Mouse (Mus musculus): ENCODE measurements around the gene Cers2. TPM values are rescaled to one million over a fixed set of nuclear protein-coding genes. Genes with fewer than 3 reads are reported as not detected.

Gene Cers2
- total and polyA plus RNA-seq, 3 experiments: 70.6 to 105 (median 89.8) TPM

GRCm38 (mm10) chr3:95277149-95277551 is 37.4 kb upstream of the Cers2 start:
- Histone ChIP-seq H3K4me3 (replicated peaks in 1 of 3; ENCODE audit: low read depth in 2 of 3, low read length in 2 of 3, poor library complexity in 1 of 3) (no peak overlapping the region), H3K9ac (ENCODE audit: insufficient read depth, low read depth) (no peak overlapping the region), H3K4me1 (ENCODE audit: control insufficient read depth in 1 of 2, insufficient read depth in 2 of 2) (peaks cover 0 to 32% of the 10 kb centered on the region in 2 experiments; a peak in 3 of 4 replicates), H3K4me2 (ENCODE audit: insufficient read depth, low read depth, poor library complexity, severe bottlenecking) (no peak overlapping the region), H3K9me3 (replicated peaks; ENCODE audit: low read length) (no peaks in the 10 kb centered on the region), H3K27me3 (replicated peaks) (no peaks in the 10 kb centered on the region), H3K27ac (ENCODE audit: insufficient read depth, low read depth) (no peak overlapping the region), H3K36me3 (replicated peaks in 1 of 2; ENCODE audit: control insufficient read depth in 1 of 2, insufficient read depth in 1 of 2, low read length in 1 of 2) (peaks cover 0 to 12% of the 10 kb centered on the region in 2 experiments), H3K79me2 (replicated peaks; ENCODE audit: control insufficient read depth, extremely low read depth, insufficient read depth, poor library complexity, severe bottlenecking) (0 out of 2 replicates have a peak, but pooled peaks cover 2% of the 10 kb centered on the region)
- no peak for DNase-seq (ENCODE audit: extremely low read depth)
- in situ Hi-C loops (cut with MboI; ENCODE audit: low pct_ligation_motif_present, low pct_unique_long_range_greater_than_20kb, low sequenced_read_pairs): no loop called here
- dilution Hi-C loops (cut with MboI; ENCODE audit: extremely low pct_ligation_motif_present, extremely low pct_unique_long_range_greater_than_20kb, low sequenced_read_pairs): no loop called here
- TF ChIP-seq MYC (IDR thresholded peaks at IDR 0.05; ENCODE audit: low read depth, low read length) (no peak), UBTF (IDR thresholded peaks at IDR 0.05; ENCODE audit: low read depth, low read length) (no peak), RCOR1 (conservative IDR thresholded peaks at IDR 0.05; ENCODE audit: low read depth, low read length) (no peak), HCFC1 (IDR thresholded peaks at IDR 0.05; ENCODE audit: low read depth, low read length) (no peak), JUND (conservative IDR thresholded peaks at IDR 0.05; ENCODE audit: low read depth, low read length) (no peak), MAZ (IDR thresholded peaks at IDR 0.05; ENCODE audit: low read depth, low read length) (no peak), IRF4 (IDR thresholded peaks at IDR 0.05; ENCODE audit: low read depth, low read length) (no peak), CHD1 (IDR thresholded peaks at IDR 0.05; ENCODE audit: low read depth, low read length) (no peak), USF1 (IDR thresholded peaks at IDR 0.05; ENCODE audit: low read depth, low read length) (no peak)

GRCm38 (mm10) chr3:95280747-95281146 is 33.8 kb upstream of the Cers2 start:
- H3K9me3 ChIP-seq (replicated peaks; ENCODE audit: low read length): no peaks in the 10 kb centered on the region
- TF ChIP-seq E2F4 (IDR thresholded peaks at IDR 0.05; ENCODE audit: insufficient replicate concordance, low read depth, low read length): no peak
- TF ChIP-seq ZC3H11A (IDR thresholded peaks at IDR 0.05; ENCODE audit: low read depth, low read length): no peak
- TF ChIP-seq ZMIZ1 (IDR thresholded peaks at IDR 0.05; ENCODE audit: low read depth, low read length): no peak
- TF ChIP-seq PAX5 (IDR thresholded peaks at IDR 0.05; ENCODE audit: low read length): no peak
- TF ChIP-seq KAT2A (IDR thresholded peaks at IDR 0.05; ENCODE audit: insufficient replicate concordance, low read length): no peak
- TF ChIP-seq POLR2AphosphoS2 (IDR thresholded peaks at IDR 0.05; ENCODE audit: low read depth, low read length): no peak
- no peak for TF ChIP-seq SMC3 (IDR thresholded peaks at IDR 0.05; ENCODE audit: low read depth, low read length)
- peak; percentile 42; the same call in 1 of the 2 replicates for TF ChIP-seq SIN3A (IDR thresholded peaks at IDR 0.05; ENCODE audit: low read length)
- peak; percentile 21; the same call in 1 of the 2 replicates for TF ChIP-seq MEF2A (IDR thresholded peaks at IDR 0.05; ENCODE audit: borderline replicate concordance, low read depth, low read length)
- no peak; the same call in 1 of the 2 replicates for TF ChIP-seq ZNF384 (IDR thresholded peaks at IDR 0.05; ENCODE audit: low read depth, low read length)
- no peak for TF ChIP-seq GABPA (IDR thresholded peaks at IDR 0.05; ENCODE audit: insufficient replicate concordance, low read depth, low read length)
- TF ChIP-seq USF1 (IDR thresholded peaks at IDR 0.05; ENCODE audit: low read depth, low read length): no peak
- no peak for TF ChIP-seq BHLHE40 (IDR thresholded peaks at IDR 0.05; ENCODE audit: low read depth, low read length)
- peak; percentile 63; the same call in 1 of the 2 replicates for TF ChIP-seq NRF1 (IDR thresholded peaks at IDR 0.05; ENCODE audit: low read depth, low read length)
- dilution Hi-C loops (cut with MboI; ENCODE audit: extremely low pct_ligation_motif_present, extremely low pct_unique_long_range_greater_than_20kb, low sequenced_read_pairs): no loop called here
- no peaks in the 10 kb centered on the region for H3K27me3 ChIP-seq (replicated peaks)
- in situ Hi-C loops (cut with MboI; ENCODE audit: low pct_ligation_motif_present, low pct_unique_long_range_greater_than_20kb, low sequenced_read_pairs): no loop called here
- peaks cover 0 to 2% of the 10 kb centered on the region in 2 experiments for H3K36me3 ChIP-seq (replicated peaks in 1 of 2; ENCODE audit: control insufficient read depth in 1 of 2, insufficient read depth in 1 of 2, low read length in 1 of 2)
- H3K79me2 ChIP-seq (replicated peaks; ENCODE audit: control insufficient read depth, extremely low read depth, insufficient read depth, poor library complexity, severe bottlenecking): 0 out of 2 replicates have a peak, but pooled peaks cover 2% of the 10 kb centered on the region
- no peak overlapping the region for H3K27ac ChIP-seq (ENCODE audit: insufficient read depth, low read depth)
- H3K9ac ChIP-seq (ENCODE audit: insufficient read depth, low read depth): peak overlapping the region; percentile 59
- H3K4me3 ChIP-seq (replicated peaks in 1 of 3; ENCODE audit: low read depth in 2 of 3, low read length in 2 of 3, poor library complexity in 1 of 3): peak overlapping the region; percentile 81 to 93 (median 86)
- DNase-seq (ENCODE audit: extremely low read depth): peak; percentile 29
- peak overlapping the region; percentile 54 for H3K4me2 ChIP-seq (ENCODE audit: insufficient read depth, low read depth, poor library complexity, severe bottlenecking)
- H3K4me1 ChIP-seq (ENCODE audit: control insufficient read depth in 1 of 2, insufficient read depth in 2 of 2): peaks cover 0 to 35% of the 10 kb centered on the region in 2 experiments; a peak in 2 of 4 replicates
